Mouse (Mus musculus) liver, embryonic 16.5 days (tissue): ENCODE measurements around the gene Aqp1. TPM values are rescaled to one million over a fixed set of nuclear protein-coding genes. Genes with fewer than 3 reads are reported as not detected.

Source experiments
- ATAC-seq: fragments of 200-750 bp; cut with Nextera tagmentation; 2 replicates; pipeline ENCODE4 v1.8.0; 2017; ENCODE audit warnings: low read depth, mild to moderate bottlenecking, moderate number of reproducible peaks, moderate library complexity
- H3K27ac ChIP-seq: fragments of 300-500 bp; sonication (generic); 2 replicates; pipeline ENCODE4 v1.5.1; 2014; ENCODE audit warnings: mild to moderate bottlenecking, low read length
- H3K27me3 ChIP-seq: fragments of 300-500 bp; sonication (generic); 2 replicates; pipeline ENCODE4 v1.6.1; 2014; ENCODE audit warnings: low read depth, low read length, mixed read lengths; ENCODE audit not compliant: control insufficient read depth, insufficient read depth
- H3K36me3 ChIP-seq: fragments of 300-500 bp; sonication (generic); 2 replicates; pipeline ENCODE4 v1.6.1; 2014; ENCODE audit warnings: mild to moderate bottlenecking; ENCODE audit not compliant: control insufficient read depth, insufficient read depth
- H3K4me1 ChIP-seq: fragments of 300-500 bp; sonication (generic); 2 replicates; pipeline ENCODE4 v1.6.1; 2014; ENCODE audit warnings: low read depth, low read length, mixed read lengths; ENCODE audit not compliant: control insufficient read depth
- H3K4me2 ChIP-seq: fragments of 300-500 bp; sonication (generic); 2 replicates; pipeline ENCODE4 v1.6.1; 2014; ENCODE audit warnings: low read depth, low read length, mixed read lengths
- H3K4me3 ChIP-seq: fragments of 300-500 bp; sonication (generic); 2 replicates; pipeline ENCODE4 v1.5.1; 2014; ENCODE audit warnings: low read depth, mild to moderate bottlenecking, low read length
- H3K9ac ChIP-seq: fragments of 300-500 bp; sonication (generic); 2 replicates; pipeline ENCODE4 v1.6.1; 2014; ENCODE audit warnings: low read depth, low read length
- H3K9me3 ChIP-seq: fragments of 300-500 bp; sonication (generic); replicated peaks from 2 replicates; pipeline ENCODE4 v1.6.1; 2016; ENCODE audit warnings: low read length; ENCODE audit not compliant: control insufficient read depth
- WGBS: fragments of 180-500 bp; shearing (Covaris S2); extraction: QIAGEN DNeasy Blood & Tissue Kit; methylation state at CpG from one replicate; pipeline ENCODE4 v1.1.7; 2014; ENCODE audit not compliant: insufficient replicate concordance; 5-methylcytosine and 5-hydroxymethylcytosine counted together
- polyA plus RNA-seq: library from polyadenylated mRNA; unstranded; fragments of >200 nt; fragmentation: Nextera tagmentation; extraction: Ambion mirVana; gene quantifications from 2 replicates; pipeline ENCODE4 v1.2.1, GENCODE M21; 2015

The Aqp1 gene
- polyA plus RNA-seq, 1 experiment from 2014 or later, result 75.9 TPM

GRCm38 (mm10) chr6:55381966-55382365 is 45.7 kb downstream of the Aqp1 start:
- H3K9ac ChIP-seq, result no peak overlapping the region
- H3K27me3 ChIP-seq, result no peaks in the 10 kb centered on the region
- H3K4me3 ChIP-seq, result no peak overlapping the region
- H3K4me1 ChIP-seq, result peaks cover 24% of the 10 kb centered on the region
- H3K4me2 ChIP-seq, result no peak overlapping the region
- 79% methylated on average over 4 of the region's 4 CpGs for WGBS
- H3K27ac ChIP-seq, result no peak overlapping the region
- no peak for ATAC-seq
- no peaks in the 10 kb centered on the region for H3K9me3 ChIP-seq
- H3K36me3 ChIP-seq, result no peaks in the 10 kb centered on the region

DNA sequence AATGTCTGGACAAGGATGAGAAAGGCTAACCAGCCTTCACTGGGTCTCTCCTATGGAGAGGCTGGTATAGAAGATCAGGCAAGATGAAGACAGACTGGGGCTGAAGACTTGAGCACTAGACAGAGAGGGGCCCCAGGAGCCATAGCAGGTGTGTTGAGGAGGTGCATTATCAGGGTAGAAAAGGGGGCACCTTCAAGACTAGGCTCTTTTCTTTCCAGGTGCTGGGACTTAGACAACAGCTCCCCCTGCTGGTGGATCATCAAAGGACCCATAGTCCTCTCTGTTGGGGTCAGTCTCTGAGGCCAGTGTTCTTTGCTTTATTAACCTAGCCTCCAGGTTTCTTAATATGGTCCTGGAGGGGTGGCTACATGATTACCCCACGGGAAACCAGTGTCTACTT is 47.7 kb downstream of the Aqp1 start:
- Histone ChIP-seq H3K27me3 (peaks cover 6% of the 10 kb centered on the region), H3K27ac (no peak overlapping the region), H3K4me3 (no peak overlapping the region), H3K4me1 (peaks cover 19% of the 10 kb centered on the region), H3K36me3 (no peaks in the 10 kb centered on the region), H3K9me3 (no peaks in the 10 kb centered on the region), H3K4me2 (no peak overlapping the region), H3K9ac (no peak overlapping the region)
- peak; percentile 51 for ATAC-seq
- 0% methylated on average over 1 of the region's 1 CpGs for WGBS

DNA sequence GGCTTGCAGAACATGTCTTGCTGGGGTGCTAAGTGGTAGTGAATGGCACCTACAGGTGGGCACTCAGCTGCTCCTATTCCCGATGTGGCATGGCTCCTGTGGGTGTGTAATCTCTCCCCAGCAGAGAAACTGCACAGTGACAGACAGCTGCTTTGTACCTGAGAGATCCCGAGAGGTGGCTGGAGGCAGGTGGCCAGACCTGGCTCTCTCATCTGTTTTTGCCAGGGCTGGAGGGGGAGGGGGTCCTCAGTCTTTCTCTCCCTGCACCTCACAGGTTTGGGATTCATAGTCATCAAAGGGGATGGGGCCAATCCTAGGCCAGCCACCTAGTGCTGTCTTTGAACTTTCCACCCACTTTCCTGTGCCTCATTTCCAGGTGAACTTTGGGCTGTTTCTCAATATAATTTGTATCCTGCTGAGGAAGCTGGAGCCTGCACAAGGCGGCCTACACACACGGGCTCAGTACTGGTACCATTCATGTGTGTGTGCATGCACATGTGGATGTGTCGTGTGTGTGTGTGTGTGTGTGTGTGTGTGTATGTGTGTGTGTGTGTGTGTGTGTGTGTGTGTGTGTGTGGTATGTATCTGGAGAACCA is 48.2 kb downstream of the Aqp1 start:
- H3K4me2 ChIP-seq, result no peak overlapping the region
- peaks cover 18% of the 10 kb centered on the region for H3K4me1 ChIP-seq
- peaks cover 8% of the 10 kb centered on the region for H3K27me3 ChIP-seq
- no peak overlapping the region for H3K4me3 ChIP-seq
- H3K9ac ChIP-seq, result no peak overlapping the region
- H3K27ac ChIP-seq, result no peak overlapping the region
- H3K36me3 ChIP-seq, result no peaks in the 10 kb centered on the region
- H3K9me3 ChIP-seq, result no peaks in the 10 kb centered on the region
- 32% methylated on average over 5 of the region's 5 CpGs for WGBS
- ATAC-seq, result no peak

DNA sequence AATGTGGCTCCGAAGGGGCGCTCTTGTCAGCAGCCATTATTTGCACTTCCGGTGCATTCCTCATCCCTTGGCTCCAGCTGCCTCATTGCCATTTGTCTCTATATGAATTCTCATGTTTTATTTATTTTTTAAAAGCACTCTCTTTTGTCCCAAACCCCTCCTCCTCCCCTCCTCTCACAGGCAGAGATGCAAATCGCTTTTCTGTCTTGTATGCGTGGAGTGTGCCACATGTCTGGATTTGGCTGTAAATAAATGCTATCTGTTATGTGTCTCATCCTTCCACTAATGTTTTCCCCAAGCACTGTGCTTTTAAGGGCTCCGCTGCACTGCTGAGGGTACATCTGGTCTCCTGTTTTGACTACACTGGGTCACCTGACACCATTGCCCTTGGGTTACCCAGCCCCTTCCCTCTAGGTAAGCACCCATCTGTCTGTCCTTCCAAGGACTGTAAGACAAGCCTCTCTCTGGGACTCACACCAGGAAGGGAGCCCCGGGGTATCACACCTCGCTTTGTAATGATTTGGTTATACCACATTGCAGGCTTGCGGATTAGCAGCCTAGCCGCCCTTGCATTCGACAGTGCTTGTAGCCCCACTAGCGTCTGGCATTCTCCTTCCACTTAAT is 52.4 kb downstream of the Aqp1 start:
- H3K27me3 ChIP-seq, result peaks cover 8% of the 10 kb centered on the region
- H3K4me2 ChIP-seq, result no peak overlapping the region
- H3K9me3 ChIP-seq, result no peaks in the 10 kb centered on the region
- no peak for ATAC-seq
- no peaks in the 10 kb centered on the region for H3K36me3 ChIP-seq
- peaks cover 2% of the 10 kb centered on the region for H3K4me1 ChIP-seq
- no peak overlapping the region for H3K27ac ChIP-seq
- WGBS, result 42% methylated on average over 12 of the region's 12 CpGs
- H3K9ac ChIP-seq, result no peak overlapping the region
- no peak overlapping the region for H3K4me3 ChIP-seq

GRCm38 (mm10) chr6:55389321-55389720 is 53.1 kb downstream of the Aqp1 start:
- Histone ChIP-seq H3K27me3 (peaks cover 8% of the 10 kb centered on the region), H3K36me3 (no peaks in the 10 kb centered on the region), H3K4me3 (no peak overlapping the region), H3K27ac (no peak overlapping the region), H3K9ac (no peak overlapping the region), H3K9me3 (no peaks in the 10 kb centered on the region), H3K4me2 (no peak overlapping the region), H3K4me1 (no peaks in the 10 kb centered on the region; the same call in 1 of the 2 replicates)
- WGBS, result 45% methylated on average over 5 of the region's 5 CpGs
- ATAC-seq, result no peak

GRCm38 (mm10) chr6:55391814-55392213 is 55.6 kb downstream of the Aqp1 start:
- H3K4me3 ChIP-seq, result no peak overlapping the region
- H3K36me3 ChIP-seq, result no peaks in the 10 kb centered on the region
- H3K4me1 ChIP-seq, result no peaks in the 10 kb centered on the region
- no peak overlapping the region for H3K4me2 ChIP-seq
- no peak for ATAC-seq
- H3K27ac ChIP-seq, result no peak overlapping the region
- H3K27me3 ChIP-seq, result peaks cover 8% of the 10 kb centered on the region
- no peak overlapping the region for H3K9ac ChIP-seq
- 40% methylated on average over 4 of the region's 4 CpGs for WGBS
- H3K9me3 ChIP-seq, result no peaks in the 10 kb centered on the region

- no peak overlapping the region for H3K27ac ChIP-seq
- H3K9me3 ChIP-seq, result no peaks in the 10 kb centered on the region
- H3K4me2 ChIP-seq, result no peak overlapping the region
- H3K9ac ChIP-seq, result no peak overlapping the region
- peaks cover 12% of the 10 kb centered on the region for H3K27me3 ChIP-seq
- 12% methylated on average over 4 of the region's 4 CpGs for WGBS
- no peaks in the 10 kb centered on the region for H3K36me3 ChIP-seq
- no peak overlapping the region for H3K4me3 ChIP-seq
- no peak for ATAC-seq
- H3K4me1 ChIP-seq, result no peaks in the 10 kb centered on the region
Measured at GRCm38 (mm10) chr6:55392453-55392852, 56.2 kb downstream of the Aqp1 start.

GRCm38 (mm10) chr6:55394854-55395253 is 58.6 kb downstream of the Aqp1 start:
- 0 out of 2 replicates have a peak, but pooled peaks cover 5% of the 10 kb centered on the region for H3K27me3 ChIP-seq
- no peaks in the 10 kb centered on the region for H3K36me3 ChIP-seq
- 63% methylated on average over 10 of the region's 10 CpGs for WGBS
- no peaks in the 10 kb centered on the region for H3K9me3 ChIP-seq
- no peak overlapping the region for H3K4me3 ChIP-seq
- H3K9ac ChIP-seq, result no peak overlapping the region
- H3K4me1 ChIP-seq, result no peaks in the 10 kb centered on the region
- no peak for ATAC-seq
- no peak overlapping the region for H3K4me2 ChIP-seq
- no peak overlapping the region for H3K27ac ChIP-seq

DNA sequence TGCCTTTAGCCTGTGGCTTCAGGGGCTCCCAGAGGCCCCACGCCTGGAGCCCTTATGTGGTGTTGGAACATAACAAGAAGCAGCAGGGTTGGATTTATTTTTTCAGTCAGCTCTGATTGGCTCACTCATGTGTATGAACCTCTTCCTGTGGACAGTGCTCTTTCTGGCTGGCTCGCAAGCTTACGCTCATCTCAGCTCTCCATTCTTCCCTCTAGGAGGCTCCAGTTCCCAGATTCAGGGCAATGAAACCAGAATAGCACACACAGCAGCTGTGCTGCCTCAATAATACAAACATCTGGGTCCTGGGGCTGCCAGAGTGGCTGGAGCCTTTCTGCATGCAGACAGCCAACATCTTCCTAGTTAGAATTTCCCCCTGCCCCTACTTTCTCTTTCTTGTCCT is 59.9 kb downstream of the Aqp1 start:
- 39% methylated on average over 3 of the region's 3 CpGs for WGBS
- no peaks in the 10 kb centered on the region for H3K4me1 ChIP-seq
- H3K9ac ChIP-seq, result no peak overlapping the region
- H3K36me3 ChIP-seq, result no peaks in the 10 kb centered on the region
- H3K27me3 ChIP-seq, result 0 out of 2 replicates have a peak, but pooled peaks cover 5% of the 10 kb centered on the region
- no peaks in the 10 kb centered on the region for H3K9me3 ChIP-seq
- H3K27ac ChIP-seq, result no peak overlapping the region
- ATAC-seq, result no peak
- no peak overlapping the region for H3K4me2 ChIP-seq
- no peak overlapping the region for H3K4me3 ChIP-seq
